Mouse (Mus musculus): ENCODE results near the gene Commd7.

GRCm38 (mm10) chr2:153577122-153577521 is 55.5 kb downstream of the Commd7 start:
- TF ChIP-seq TAL1 (IDR thresholded peaks at IDR 0.05; ENCODE audit: low read length), result no peak
- TF ChIP-seq GATA1 (IDR thresholded peaks at IDR 0.05; ENCODE audit: low read length), result no peak
